Mouse (Mus musculus) embryonic facial prominence, embryonic 10.5 days (tissue): ENCODE measurements at regions not wholly inside any gene's neighbourhood (a gene's known extent, or its start where the extent isn't known, plus 50 kb on each side); places are given as distances from the start of the nearest gene placed in this dataset.

Experiments
- DNase-seq: peaks from one replicate; pipeline ENCODE4 v3.0.0-alpha.2; 2017; ENCODE audit warnings: low spot score
- H3K27ac ChIP-seq: fragments of 300-500 bp; sonication (generic); replicated peaks from 2 replicates; pipeline ENCODE4 v1.5.1; 2016; ENCODE audit warnings: mild to moderate bottlenecking
- H3K27me3 ChIP-seq: fragments of 300-500 bp; sonication (generic); replicated peaks from 2 replicates; pipeline ENCODE4 v1.6.1; 2016; ENCODE audit warnings: low read depth, mild to moderate bottlenecking; ENCODE audit not compliant: poor library complexity, severe bottlenecking
- H3K36me3 ChIP-seq: fragments of 300-500 bp; sonication (generic); replicated peaks from 2 replicates; pipeline ENCODE4 v1.6.1; 2016; ENCODE audit warnings: mild to moderate bottlenecking, moderate library complexity
- H3K4me1 ChIP-seq: fragments of 300-500 bp; sonication (generic); 2 replicates; pipeline ENCODE4 v1.6.1; 2016
- H3K4me3 ChIP-seq: fragments of 300-500 bp; sonication (generic); 2 replicates; pipeline ENCODE4 v1.5.1; 2016; ENCODE audit warnings: mild to moderate bottlenecking, moderate library complexity
- H3K9me3 ChIP-seq: fragments of 300-500 bp; sonication (generic); 2 replicates; pipeline ENCODE4 v1.6.1; 2016; ENCODE audit warnings: mild to moderate bottlenecking
- WGBS: fragments of 180-500 bp; shearing (Covaris S2); methylation state at CpG from one replicate; pipeline ENCODE4 v1.1.7; 2016; 5-methylcytosine and 5-hydroxymethylcytosine counted together

GRCm38 (mm10) chr9:46814478-46815241, 183.9 kb upstream of the Gm4791 start:
- 17% methylated on average over 22 of the region's 22 CpGs for WGBS

GRCm38 (mm10) chr9:46810266-46810665, 188.3 kb upstream of the Gm4791 start:
- no peaks in the 10 kb centered on the region for H3K9me3 ChIP-seq

More at GRCm38 (mm10) chr9:46814478-46815241, 183.9 kb upstream of the Gm4791 start:
- H3K36me3 ChIP-seq = no peaks in the 10 kb centered on the region
- H3K27ac ChIP-seq = peak overlapping the region; percentile 19; the same call in 1 of the 2 replicates
- H3K27me3 ChIP-seq = peaks cover 27% of the 10 kb centered on the region
- peaks cover 12% of the 10 kb centered on the region for H3K4me1 ChIP-seq
- H3K4me3 ChIP-seq = peak overlapping the region; percentile 51
- H3K9me3 ChIP-seq = no peaks in the 10 kb centered on the region
- DNase-seq = peak; percentile 81

GRCm38 (mm10) chr9:46795446-46795845, 203.1 kb upstream of the Gm4791 start:
- no peaks in the 10 kb centered on the region for H3K36me3 ChIP-seq
- no peaks in the 10 kb centered on the region for H3K9me3 ChIP-seq
- peaks cover 5% of the 10 kb centered on the region; the same call in 1 of the 2 replicates for H3K4me1 ChIP-seq
- no peaks in the 10 kb centered on the region for H3K27me3 ChIP-seq
- H3K27ac ChIP-seq = no peak overlapping the region
- H3K4me3 ChIP-seq = no peak overlapping the region
- DNase-seq = no peak
- WGBS = 63% methylated on average over 11 of the region's 11 CpGs

More at GRCm38 (mm10) chr9:46810266-46810665, 188.3 kb upstream of the Gm4791 start:
- no peak overlapping the region for H3K27ac ChIP-seq
- no peak overlapping the region for H3K4me3 ChIP-seq
- no peaks in the 10 kb centered on the region for H3K36me3 ChIP-seq
- H3K4me1 ChIP-seq = peaks cover 11% of the 10 kb centered on the region
- DNase-seq = no peak
- 84% methylated on average over 7 of the region's 7 CpGs for WGBS
- peaks cover 27% of the 10 kb centered on the region for H3K27me3 ChIP-seq

GRCm38 (mm10) chr9:46789036-46789435, 209.5 kb upstream of the Gm4791 start:
- no peak overlapping the region for H3K4me3 ChIP-seq
- 79% methylated on average over 10 of the region's 10 CpGs for WGBS
- no peaks in the 10 kb centered on the region for H3K4me1 ChIP-seq

GRCm38 (mm10) chr9:46788456-46788855, 210.1 kb upstream of the Gm4791 start:
- WGBS = 91% methylated on average over 5 of the region's 5 CpGs
- no peaks in the 10 kb centered on the region for H3K27me3 ChIP-seq
- no peak for DNase-seq
- H3K9me3 ChIP-seq = no peaks in the 10 kb centered on the region
- H3K36me3 ChIP-seq = no peaks in the 10 kb centered on the region
- no peak overlapping the region for H3K4me3 ChIP-seq
- no peak overlapping the region for H3K27ac ChIP-seq
- no peaks in the 10 kb centered on the region for H3K4me1 ChIP-seq

More at GRCm38 (mm10) chr9:46789036-46789435, 209.5 kb upstream of the Gm4791 start:
- no peak for DNase-seq
- Histone ChIP-seq H3K36me3 (no peaks in the 10 kb centered on the region), H3K27ac (no peak overlapping the region), H3K9me3 (no peaks in the 10 kb centered on the region), H3K27me3 (no peaks in the 10 kb centered on the region)

- WGBS = 83% methylated on average over 17 of the region's 17 CpGs
- Histone ChIP-seq H3K27me3 (no peaks in the 10 kb centered on the region), H3K27ac (no peak overlapping the region), H3K36me3 (no peaks in the 10 kb centered on the region), H3K4me1 (no peaks in the 10 kb centered on the region), H3K9me3 (no peaks in the 10 kb centered on the region), H3K4me3 (no peak overlapping the region)
- DNase-seq = no peak
Observed at GRCm38 (mm10) chr9:46784355-46784975, 214.1 kb upstream of the Gm4791 start.

GRCm38 (mm10) chr9:46783597-46784354, 214.8 kb upstream of the Gm4791 start:
- H3K27me3 ChIP-seq = no peaks in the 10 kb centered on the region
- H3K36me3 ChIP-seq = no peaks in the 10 kb centered on the region
- no peaks in the 10 kb centered on the region for H3K9me3 ChIP-seq
- H3K4me3 ChIP-seq = no peak overlapping the region
- no peaks in the 10 kb centered on the region for H3K4me1 ChIP-seq
- H3K27ac ChIP-seq = no peak overlapping the region
- DNase-seq = no peak
- WGBS = 85% methylated on average over 12 of the region's 12 CpGs

GRCm38 (mm10) chr9:46781681-46782080, 216.9 kb upstream of the Gm4791 start:
- H3K36me3 ChIP-seq = no peaks in the 10 kb centered on the region
- H3K4me3 ChIP-seq = no peak overlapping the region
- H3K4me1 ChIP-seq = no peaks in the 10 kb centered on the region
- no peak for DNase-seq
- no peaks in the 10 kb centered on the region for H3K9me3 ChIP-seq
- no peak overlapping the region for H3K27ac ChIP-seq
- H3K27me3 ChIP-seq = no peaks in the 10 kb centered on the region
- whole genome bisulfite sequencing = 90% methylated on average over 8 of the region's 8 CpGs

- Histone ChIP-seq H3K9me3 (no peaks in the 10 kb centered on the region), H3K36me3 (no peaks in the 10 kb centered on the region), H3K4me3 (no peak overlapping the region), H3K27ac (no peak overlapping the region), H3K27me3 (no peaks in the 10 kb centered on the region), H3K4me1 (no peaks in the 10 kb centered on the region)
- no peak for DNase-seq
- 90% methylated on average over 6 of the region's 6 CpGs for WGBS
Observed at GRCm38 (mm10) chr9:46778769-46779168, 219.8 kb upstream of the Gm4791 start.

GRCm38 (mm10) chr9:46774821-46775220, 223.7 kb upstream of the Gm4791 start:
- 75% methylated on average over 2 of the region's 2 CpGs for WGBS
- Histone ChIP-seq H3K36me3 (no peaks in the 10 kb centered on the region), H3K4me1 (no peaks in the 10 kb centered on the region), H3K27me3 (no peaks in the 10 kb centered on the region), H3K9me3 (no peaks in the 10 kb centered on the region), H3K4me3 (no peak overlapping the region), H3K27ac (no peak overlapping the region)
- DNase-seq = no peak

- H3K27ac ChIP-seq = no peak overlapping the region
- DNase-seq = no peak
- no peak overlapping the region for H3K4me3 ChIP-seq
- H3K36me3 ChIP-seq = no peaks in the 10 kb centered on the region
- no peaks in the 10 kb centered on the region for H3K9me3 ChIP-seq
- WGBS = 72% methylated on average over 4 of the region's 4 CpGs
- H3K27me3 ChIP-seq = no peaks in the 10 kb centered on the region
- no peaks in the 10 kb centered on the region for H3K4me1 ChIP-seq
Observed at GRCm38 (mm10) chr9:46760247-46760646, 238.3 kb upstream of the Gm4791 start.

- no peak overlapping the region for H3K27ac ChIP-seq
- H3K4me3 ChIP-seq = no peak overlapping the region
- H3K27me3 ChIP-seq = no peaks in the 10 kb centered on the region
- H3K9me3 ChIP-seq = no peaks in the 10 kb centered on the region
- peaks cover 2% of the 10 kb centered on the region for H3K4me1 ChIP-seq
- DNase-seq = no peak
- 77% methylated on average over 6 of the region's 6 CpGs for WGBS
- H3K36me3 ChIP-seq = no peaks in the 10 kb centered on the region
Observed at GRCm38 (mm10) chr9:46757005-46757672, 241.4 kb upstream of the Gm4791 start.
